Mouse (Mus musculus): Measurements from ENCODE around the gene Mapk13. TPM values are rescaled to one million over a fixed set of nuclear protein-coding genes. Genes with fewer than 3 reads are reported as not detected.
"Not testable (repeated sequence)": the region's sequence is repeated elsewhere in the genome, so short reads cannot be mapped to it uniquely, and the experiment has no call there.

Gene Mapk13
- polyA plus RNA-seq, 1 experiment from 2014 or later = 3.3 TPM

DNA sequence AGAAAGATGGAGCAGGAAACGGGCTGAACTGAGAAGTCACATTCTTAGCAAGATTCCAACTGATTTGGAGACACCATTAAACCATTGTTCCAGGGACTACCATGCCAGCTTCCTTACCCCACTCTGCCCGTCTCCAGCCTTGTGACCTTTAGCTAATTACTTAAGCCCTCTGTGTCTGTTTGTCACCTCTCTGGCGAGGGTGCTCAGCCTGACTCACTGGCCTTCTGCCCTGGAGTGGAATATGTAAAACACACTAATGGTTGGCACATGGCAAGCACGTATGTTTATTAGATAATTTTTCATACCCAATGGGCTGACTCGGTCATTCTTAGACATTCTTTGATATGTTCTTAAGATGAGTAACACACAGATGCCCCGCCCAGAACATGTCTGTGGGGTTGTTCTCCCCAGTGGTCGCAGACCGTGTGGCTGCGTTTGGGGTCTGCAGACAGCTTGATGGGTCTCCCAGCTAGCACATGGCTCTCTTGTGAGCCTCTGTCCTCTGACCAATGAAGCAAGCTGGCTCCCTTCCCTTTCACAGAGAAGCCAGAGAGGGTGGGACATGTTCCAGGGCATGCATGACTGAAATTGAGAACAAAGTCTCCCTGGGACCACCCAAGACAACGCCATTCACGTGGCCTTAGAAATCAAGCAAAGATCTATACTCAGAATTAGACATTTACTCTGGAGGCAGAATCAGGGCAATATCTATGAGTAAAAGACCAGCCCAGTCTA is 2.1 kb upstream of the Mapk13 start:
- H3K4me1 ChIP-seq (replicated peaks; ENCODE audit: control insufficient read depth, insufficient read depth, low read length) = peaks cover 2% of the 10 kb centered on the region
- no peak for ATAC-seq (ENCODE audit: low FRiP score)
- no peak overlapping the region for H3K4me2 ChIP-seq (replicated peaks; ENCODE audit: low read depth, low read length)

DNA sequence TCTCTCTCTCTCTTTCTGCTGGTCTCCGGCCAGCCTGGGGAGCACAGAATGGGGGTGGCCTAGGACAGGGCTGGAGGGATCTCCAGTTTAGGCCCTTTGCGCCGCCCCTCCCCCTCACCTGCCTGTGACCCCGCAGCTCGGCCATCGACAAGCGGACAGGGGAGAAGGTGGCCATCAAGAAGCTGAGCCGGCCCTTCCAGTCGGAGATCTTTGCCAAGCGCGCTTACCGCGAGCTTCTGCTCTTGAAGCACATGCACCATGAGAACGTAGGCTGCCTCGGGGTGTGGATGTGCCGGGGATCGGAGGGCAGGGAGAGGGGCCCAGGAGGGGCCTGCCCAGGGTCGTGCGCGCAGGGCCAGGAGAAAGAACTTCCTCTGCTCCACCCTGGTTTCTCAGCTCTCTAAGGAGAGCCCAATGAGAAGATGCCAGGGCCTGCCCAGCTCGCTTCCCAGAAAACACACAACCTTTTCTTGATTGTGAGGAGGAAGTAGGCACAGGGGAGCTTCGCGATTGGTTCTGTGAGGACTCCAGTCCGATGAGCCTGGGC is 851 bp downstream of the Mapk13 start:
- peaks cover 2% of the 10 kb centered on the region for H3K4me1 ChIP-seq (replicated peaks; ENCODE audit: control insufficient read depth, insufficient read depth, low read length)
- peak overlapping the region; percentile 35 for H3K4me3 ChIP-seq (ENCODE audit: low read depth, low read length)
- H3K27me3 ChIP-seq (ENCODE audit: control insufficient read depth, insufficient read depth, low read length) = peaks cover 28% of the 10 kb centered on the region
- H3K9me3 ChIP-seq (ENCODE audit: control insufficient read depth, low read length) = no peaks in the 10 kb centered on the region
- 0 out of 2 replicates have a peak overlapping the region, but pooled peaks have one; percentile 15 for H3K9ac ChIP-seq (ENCODE audit: low read depth, low read length)
- ATAC-seq (ENCODE audit: low FRiP score) (no peak), DNase-seq (ENCODE audit: low spot score) (peak; percentile 44)
- WGBS = 7% methylated on average over 24 of the region's 24 CpGs
- no peaks in the 10 kb centered on the region for H3K36me3 ChIP-seq (ENCODE audit: control insufficient read depth, insufficient read depth, low read length)
- H3K27ac ChIP-seq (ENCODE audit: low read depth, low read length) = no peak overlapping the region
- H3K4me2 ChIP-seq (replicated peaks; ENCODE audit: low read depth, low read length) = peak overlapping the region; percentile 63

More for the DNA sequence above, 2.1 kb upstream of the Mapk13 start:
- Histone ChIP-seq H3K27me3 (ENCODE audit: control insufficient read depth, insufficient read depth, low read length) (peaks cover 28% of the 10 kb centered on the region), H3K9me3 (ENCODE audit: control insufficient read depth, low read length) (no peaks in the 10 kb centered on the region), H3K27ac (ENCODE audit: low read depth, low read length) (no peak overlapping the region), H3K36me3 (ENCODE audit: control insufficient read depth, insufficient read depth, low read length) (no peaks in the 10 kb centered on the region), H3K9ac (ENCODE audit: low read depth, low read length) (no peak overlapping the region), H3K4me3 (ENCODE audit: low read depth, low read length) (no peak overlapping the region)
- WGBS = 72% methylated on average over 11 of the region's 11 CpGs
- DNase-seq (ENCODE audit: low spot score) = no peak

DNA sequence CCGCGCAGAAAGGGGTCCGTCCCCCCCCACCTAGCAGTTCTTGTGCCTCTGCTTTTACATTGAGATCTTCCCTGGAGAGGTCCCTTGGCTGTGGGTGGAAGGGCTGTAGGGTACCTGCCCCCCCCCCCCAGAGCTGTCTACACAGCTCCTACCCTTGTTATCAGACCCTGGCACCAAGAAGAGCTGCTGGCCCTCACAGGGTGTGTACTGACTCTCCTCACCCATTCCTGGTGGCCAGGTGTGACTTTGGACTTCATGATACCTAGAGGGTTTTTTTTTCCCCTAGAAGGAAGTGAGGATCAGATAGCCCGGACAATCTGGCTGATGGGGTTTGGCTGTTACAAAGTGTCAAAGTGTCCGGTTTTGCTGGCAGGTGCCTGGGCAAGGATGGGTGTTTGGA is 2.2 kb downstream of the Mapk13 start:
- peaks cover 28% of the 10 kb centered on the region for H3K27me3 ChIP-seq (ENCODE audit: control insufficient read depth, insufficient read depth, low read length)
- DNase-seq (ENCODE audit: low spot score) = no peak
- H3K27ac ChIP-seq (ENCODE audit: low read depth, low read length) = no peak overlapping the region
- no peak for ATAC-seq (ENCODE audit: low FRiP score)
- no peak overlapping the region for H3K4me3 ChIP-seq (ENCODE audit: low read depth, low read length)
- peaks cover 2% of the 10 kb centered on the region for H3K4me1 ChIP-seq (replicated peaks; ENCODE audit: control insufficient read depth, insufficient read depth, low read length)
- H3K4me2 ChIP-seq (replicated peaks; ENCODE audit: low read depth, low read length) = no peak overlapping the region
- no peaks in the 10 kb centered on the region for H3K9me3 ChIP-seq (ENCODE audit: control insufficient read depth, low read length)
- WGBS = 93% methylated on average over 5 of the region's 5 CpGs
- no peak overlapping the region for H3K9ac ChIP-seq (ENCODE audit: low read depth, low read length)
- H3K36me3 ChIP-seq (ENCODE audit: control insufficient read depth, insufficient read depth, low read length) = no peaks in the 10 kb centered on the region

DNA sequence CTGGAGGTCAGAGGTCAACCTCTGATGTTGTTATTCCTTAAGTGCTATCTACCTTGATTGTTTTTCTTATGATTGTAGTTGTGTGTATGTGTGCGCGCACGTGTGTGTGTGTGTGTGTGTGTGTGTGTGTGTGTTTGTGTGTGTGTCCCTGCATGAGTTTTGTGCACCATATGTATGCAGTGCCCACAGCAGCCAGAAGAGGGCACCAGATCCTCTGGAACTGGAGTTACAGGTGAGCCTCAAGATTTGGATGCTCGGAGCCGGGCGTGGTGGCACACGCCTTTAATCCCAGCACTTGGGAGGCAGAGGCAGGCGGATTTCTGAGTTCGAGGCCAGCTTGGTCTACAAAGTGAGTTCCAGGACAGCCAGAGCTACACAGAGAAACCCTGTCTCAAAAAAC is 5.2 kb downstream of the Mapk13 start:
- ATAC-seq (ENCODE audit: low FRiP score); H3K4me1 ChIP-seq (replicated peaks; ENCODE audit: control insufficient read depth, insufficient read depth, low read length); H3K9ac ChIP-seq (ENCODE audit: low read depth, low read length); H3K27ac ChIP-seq (ENCODE audit: low read depth, low read length); H3K4me3 ChIP-seq (ENCODE audit: low read depth, low read length); H3K36me3 ChIP-seq (ENCODE audit: control insufficient read depth, insufficient read depth, low read length); H3K4me2 ChIP-seq (replicated peaks; ENCODE audit: low read depth, low read length); H3K9me3 ChIP-seq (ENCODE audit: control insufficient read depth, low read length); DNase-seq (ENCODE audit: low spot score): not testable (repeated sequence)
- peaks cover 19% of the 10 kb centered on the region for H3K27me3 ChIP-seq (ENCODE audit: control insufficient read depth, insufficient read depth, low read length)
- 96% methylated on average over 7 of the region's 9 CpGs for WGBS

DNA sequence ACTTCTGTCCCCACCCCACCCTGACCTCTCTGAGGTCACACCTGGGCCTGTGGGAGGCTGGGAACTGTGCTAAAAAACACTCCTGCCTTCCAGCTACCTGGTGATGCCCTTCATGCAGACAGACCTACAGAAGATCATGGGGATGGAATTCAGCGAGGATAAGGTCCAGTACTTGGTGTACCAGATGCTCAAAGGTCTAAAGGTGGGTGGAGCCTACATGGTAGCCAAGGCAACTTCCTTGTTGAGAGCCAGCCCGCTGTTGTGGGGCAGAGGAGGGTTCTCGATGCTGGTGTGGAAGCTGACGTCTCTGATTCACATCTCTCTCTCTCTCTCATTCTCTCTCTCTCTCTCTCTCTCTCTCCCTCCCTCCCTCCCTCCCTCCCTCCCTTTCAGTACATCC is 6.1 kb downstream of the Mapk13 start:
- Histone ChIP-seq H3K9me3 (ENCODE audit: control insufficient read depth, low read length) (no peaks in the 10 kb centered on the region), H3K4me3 (ENCODE audit: low read depth, low read length) (no peak overlapping the region), H3K4me1 (replicated peaks; ENCODE audit: control insufficient read depth, insufficient read depth, low read length) (no peaks in the 10 kb centered on the region; the same call in 1 of the 2 replicates), H3K36me3 (ENCODE audit: control insufficient read depth, insufficient read depth, low read length) (no peaks in the 10 kb centered on the region), H3K27ac (ENCODE audit: low read depth, low read length) (no peak overlapping the region), H3K9ac (ENCODE audit: low read depth, low read length) (no peak overlapping the region), H3K4me2 (replicated peaks; ENCODE audit: low read depth, low read length) (no peak overlapping the region), H3K27me3 (ENCODE audit: control insufficient read depth, insufficient read depth, low read length) (peaks cover 11% of the 10 kb centered on the region)
- WGBS = 82% methylated on average over 4 of the region's 4 CpGs
- ATAC-seq (ENCODE audit: low FRiP score) (no peak), DNase-seq (ENCODE audit: low spot score) (no peak)

DNA sequence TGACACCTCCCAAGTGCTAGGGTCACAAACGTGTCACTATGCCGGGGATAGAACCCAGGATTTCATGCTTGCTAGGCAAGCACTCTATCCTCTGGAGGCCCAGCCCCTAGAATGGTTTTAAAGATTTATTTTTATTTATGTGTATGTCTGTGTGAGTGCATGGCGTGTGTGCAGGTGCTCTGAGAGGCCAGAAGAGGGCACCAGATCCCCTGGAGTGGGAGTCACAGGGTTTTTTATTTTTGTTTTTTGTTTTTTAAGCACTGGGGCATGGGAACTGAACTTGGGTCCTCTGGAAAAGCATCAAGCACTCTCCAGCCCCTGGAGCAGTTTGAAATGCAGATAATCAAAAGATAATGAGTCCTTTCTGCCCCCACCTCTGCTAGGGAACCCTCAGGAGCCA is 7.7 kb downstream of the Mapk13 start:
- Histone ChIP-seq H3K4me1 (replicated peaks; ENCODE audit: control insufficient read depth, insufficient read depth, low read length) (no peaks in the 10 kb centered on the region), H3K9ac (ENCODE audit: low read depth, low read length) (no peak overlapping the region), H3K4me3 (ENCODE audit: low read depth, low read length) (no peak overlapping the region), H3K4me2 (replicated peaks; ENCODE audit: low read depth, low read length) (no peak overlapping the region), H3K9me3 (ENCODE audit: control insufficient read depth, low read length) (no peaks in the 10 kb centered on the region), H3K27me3 (ENCODE audit: control insufficient read depth, insufficient read depth, low read length) (no peaks in the 10 kb centered on the region), H3K27ac (ENCODE audit: low read depth, low read length) (no peak overlapping the region), H3K36me3 (ENCODE audit: control insufficient read depth, insufficient read depth, low read length) (no peaks in the 10 kb centered on the region)
- DNase-seq (ENCODE audit: low spot score) (no peak), ATAC-seq (ENCODE audit: low FRiP score) (no peak)
- 88% methylated on average over 3 of the region's 3 CpGs for WGBS

DNA sequence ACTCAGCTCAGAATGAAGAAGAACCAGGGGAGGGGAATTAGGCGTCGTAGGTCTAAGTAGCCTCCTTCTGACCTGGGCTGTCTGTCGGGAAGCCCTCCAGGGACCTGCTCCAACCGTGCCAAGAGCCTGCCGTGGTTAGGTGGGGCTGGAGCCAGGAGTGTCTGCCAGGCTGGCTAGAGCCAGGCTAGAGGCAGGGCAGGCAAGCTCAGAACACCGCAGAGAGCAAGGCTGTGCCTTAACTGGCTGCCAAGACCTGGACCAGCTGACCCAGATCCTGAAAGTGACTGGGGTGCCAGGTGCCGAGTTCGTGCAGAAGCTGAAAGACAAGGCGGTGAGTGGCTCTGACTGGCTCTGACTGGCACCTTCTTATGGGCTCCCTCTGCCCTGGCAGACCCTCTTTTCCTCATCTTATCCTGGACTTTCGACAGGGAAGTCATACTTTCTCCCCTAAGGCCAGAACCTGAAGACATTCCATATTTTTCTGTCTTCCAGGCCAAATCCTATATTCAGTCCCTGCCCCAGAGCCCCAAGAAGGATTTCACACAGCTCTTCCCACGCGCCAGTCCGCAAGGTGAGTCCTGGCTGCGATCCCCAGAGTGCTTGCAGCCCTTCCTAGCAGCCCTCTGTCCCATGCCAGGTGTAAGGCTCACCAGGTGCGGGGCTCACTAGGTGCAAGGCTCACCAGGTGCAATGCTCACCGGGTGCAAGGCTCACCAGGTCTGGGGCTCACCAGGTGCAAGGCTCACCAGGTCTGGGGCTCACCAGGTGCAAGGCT is 8.3 kb downstream of the Mapk13 start:
- H3K27me3 ChIP-seq (ENCODE audit: control insufficient read depth, insufficient read depth, low read length) = no peaks in the 10 kb centered on the region
- DNase-seq (ENCODE audit: low spot score) (no peak), ATAC-seq (ENCODE audit: low FRiP score) (no peak)
- no peaks in the 10 kb centered on the region for H3K9me3 ChIP-seq (ENCODE audit: control insufficient read depth, low read length)
- no peak overlapping the region for H3K4me2 ChIP-seq (replicated peaks; ENCODE audit: low read depth, low read length)
- no peak overlapping the region for H3K4me3 ChIP-seq (ENCODE audit: low read depth, low read length)
- no peak overlapping the region for H3K9ac ChIP-seq (ENCODE audit: low read depth, low read length)
- no peak overlapping the region for H3K27ac ChIP-seq (ENCODE audit: low read depth, low read length)
- H3K36me3 ChIP-seq (ENCODE audit: control insufficient read depth, insufficient read depth, low read length) = no peaks in the 10 kb centered on the region
- no peaks in the 10 kb centered on the region for H3K4me1 ChIP-seq (replicated peaks; ENCODE audit: control insufficient read depth, insufficient read depth, low read length)
- 83% methylated on average over 16 of the region's 16 CpGs for WGBS

DNA sequence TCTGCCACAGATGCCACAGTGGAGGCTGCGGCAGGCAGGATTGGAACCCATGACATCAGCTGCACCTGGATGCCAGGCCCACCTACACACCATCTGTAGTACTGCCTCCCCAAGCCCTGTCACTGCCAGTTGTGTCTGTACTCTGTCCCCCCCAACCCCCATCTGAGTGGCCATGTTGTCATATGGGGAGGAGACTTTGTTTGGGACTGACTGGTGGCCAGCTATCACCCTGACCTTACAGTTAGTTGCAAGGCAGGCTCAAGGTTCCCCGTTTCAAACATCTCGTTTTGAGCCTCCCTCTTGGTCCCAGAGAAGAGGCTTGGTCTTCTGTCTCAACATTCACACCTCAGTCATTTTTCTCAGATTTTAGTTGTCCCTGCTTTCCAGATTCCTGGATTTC is 10.6 kb downstream of the Mapk13 start:
- Histone ChIP-seq H3K9ac (ENCODE audit: low read depth, low read length) (no peak overlapping the region), H3K9me3 (ENCODE audit: control insufficient read depth, low read length) (no peaks in the 10 kb centered on the region), H3K27me3 (ENCODE audit: control insufficient read depth, insufficient read depth, low read length) (no peaks in the 10 kb centered on the region), H3K4me1 (replicated peaks; ENCODE audit: control insufficient read depth, insufficient read depth, low read length) (no peaks in the 10 kb centered on the region), H3K4me3 (ENCODE audit: low read depth, low read length) (no peak overlapping the region), H3K36me3 (ENCODE audit: control insufficient read depth, insufficient read depth, low read length) (no peaks in the 10 kb centered on the region), H3K27ac (ENCODE audit: low read depth, low read length) (no peak overlapping the region), H3K4me2 (replicated peaks; ENCODE audit: low read depth, low read length) (no peak overlapping the region)
- 92% methylated on average over 3 of the region's 3 CpGs for WGBS
- DNase-seq (ENCODE audit: low spot score) (no peak), ATAC-seq (ENCODE audit: low FRiP score) (no peak)
